Mouse (Mus musculus) cerebellum, adult 2 months (tissue): ENCODE results near the gene Hoxc5. TPM values are rescaled to one million over a fixed set of nuclear protein-coding genes. Genes with fewer than 3 reads are reported as not detected.

Source experiments
- DNase-seq, 2 experiments: peaks; one replicate each; pipeline ENCODE4 v3.0.0; 2021
- H3K27ac ChIP-seq: fragments of 200-500 bp; 2 replicates; pipeline ENCODE4 v1.5.1; 2012; ENCODE audit warnings: low read length, control low read depth, inconsistent platforms; ENCODE audit not compliant: insufficient read depth
- H3K27me3 ChIP-seq: fragments of 200-500 bp; 2 replicates; pipeline ENCODE4 v1.6.1; 2012; ENCODE audit warnings: inconsistent platforms, mild to moderate bottlenecking, low read length, moderate library complexity; ENCODE audit not compliant: control insufficient read depth, insufficient read depth
- H3K4me1 ChIP-seq: fragments of 200-500 bp; 2 replicates; pipeline ENCODE4 v1.6.1; 2011; ENCODE audit warnings: low read length; ENCODE audit not compliant: control insufficient read depth, insufficient read depth
- H3K4me3 ChIP-seq: fragments of 200-500 bp; replicated peaks from 2 replicates; pipeline ENCODE3; 2011; ENCODE audit warnings: mild to moderate bottlenecking, low read depth, low read length, control low read depth; ENCODE audit not compliant: insufficient read depth
- CTCF ChIP-seq: fragments of 200-500 bp; IDR thresholded peaks from 2 replicates; pipeline ENCODE4 v1.5.1; 2011; ENCODE audit warnings: low read depth, mild to moderate bottlenecking, control low read depth, low read length, moderate library complexity, borderline replicate concordance; ENCODE audit not compliant: insufficient read depth
- POLR2A ChIP-seq: fragments of 200-500 bp; IDR thresholded peaks from 2 replicates; pipeline ENCODE4 v1.6.1; 2011; ENCODE audit warnings: low read length, control low read depth, borderline replicate concordance; ENCODE audit not compliant: insufficient read depth
- WGBS: fragments of 180-500 bp; shearing (Covaris S2); methylation state at CpG from one replicate; pipeline ENCODE4 v1.1.7; 2018; 5-methylcytosine and 5-hydroxymethylcytosine counted together
- polyA plus RNA-seq: library from polyadenylated mRNA; depleted of rRNA; stranded (reverse); fragments of >200 nt; gene quantifications from 2 replicates; pipeline ENCODE4 v1.2.3, GENCODE M21; 2012

The Hoxc5 gene
- polyA plus RNA-seq, 1 experiment: 2.2 TPM

DNA sequence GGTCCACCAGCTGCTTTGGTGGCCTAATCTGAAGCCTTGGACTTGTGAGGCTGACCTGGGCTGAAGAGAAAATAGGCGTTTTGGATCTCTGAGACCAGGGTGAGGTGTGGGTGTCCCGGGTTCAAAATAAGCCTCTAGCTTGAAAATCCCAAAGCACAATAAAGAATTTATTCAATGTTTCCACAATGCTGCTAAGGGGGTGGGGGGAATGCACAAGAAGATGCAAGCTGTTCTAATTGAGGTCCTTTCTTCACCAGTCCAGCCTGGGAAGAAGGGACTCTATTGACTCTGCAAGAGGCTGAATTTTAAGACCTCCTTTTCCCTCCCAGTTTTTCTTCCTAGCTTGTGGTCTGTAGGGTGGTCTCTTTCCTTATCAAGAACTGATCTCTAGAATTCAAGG is 16.4 kb upstream of the Hoxc5 start:
- WGBS: 17% methylated on average over 2 of the region's 2 CpGs
- no peak for DNase-seq
- no peak overlapping the region for H3K4me3 ChIP-seq
- TF ChIP-seq POLR2A: no peak
- TF ChIP-seq CTCF: no peak
- H3K27ac ChIP-seq: no peak overlapping the region
- no peaks in the 10 kb centered on the region for H3K4me1 ChIP-seq
- peaks cover 12% of the 10 kb centered on the region; the same call in 1 of the 2 replicates for H3K27me3 ChIP-seq

DNA sequence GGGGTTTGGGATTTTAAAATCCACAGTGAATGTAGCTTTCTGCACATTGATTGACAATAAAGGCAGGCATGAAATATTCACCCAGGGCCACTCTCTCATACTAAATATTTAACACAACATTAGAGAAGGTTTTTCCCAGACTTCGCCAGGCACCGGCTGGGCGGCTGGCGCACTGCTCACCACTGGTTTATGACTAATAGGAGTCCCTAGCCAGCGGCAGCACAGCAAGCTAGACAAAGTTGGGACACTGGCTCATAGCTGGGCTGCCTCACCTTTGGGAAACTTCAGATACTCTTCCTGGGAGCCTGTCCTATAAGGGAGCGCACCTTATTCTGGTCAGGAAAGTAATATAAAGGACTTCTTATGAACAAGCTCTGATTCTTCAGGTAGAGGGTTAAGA is 13.7 kb upstream of the Hoxc5 start:
- Histone ChIP-seq H3K27ac (no peak overlapping the region), H3K4me1 (no peaks in the 10 kb centered on the region), H3K4me3 (no peak overlapping the region), H3K27me3 (peaks cover 14% of the 10 kb centered on the region; the same call in 1 of the 2 replicates)
- 6% methylated on average over 6 of the region's 6 CpGs for WGBS
- DNase-seq: no peak
- no peak for TF ChIP-seq CTCF
- TF ChIP-seq POLR2A: no peak

DNA sequence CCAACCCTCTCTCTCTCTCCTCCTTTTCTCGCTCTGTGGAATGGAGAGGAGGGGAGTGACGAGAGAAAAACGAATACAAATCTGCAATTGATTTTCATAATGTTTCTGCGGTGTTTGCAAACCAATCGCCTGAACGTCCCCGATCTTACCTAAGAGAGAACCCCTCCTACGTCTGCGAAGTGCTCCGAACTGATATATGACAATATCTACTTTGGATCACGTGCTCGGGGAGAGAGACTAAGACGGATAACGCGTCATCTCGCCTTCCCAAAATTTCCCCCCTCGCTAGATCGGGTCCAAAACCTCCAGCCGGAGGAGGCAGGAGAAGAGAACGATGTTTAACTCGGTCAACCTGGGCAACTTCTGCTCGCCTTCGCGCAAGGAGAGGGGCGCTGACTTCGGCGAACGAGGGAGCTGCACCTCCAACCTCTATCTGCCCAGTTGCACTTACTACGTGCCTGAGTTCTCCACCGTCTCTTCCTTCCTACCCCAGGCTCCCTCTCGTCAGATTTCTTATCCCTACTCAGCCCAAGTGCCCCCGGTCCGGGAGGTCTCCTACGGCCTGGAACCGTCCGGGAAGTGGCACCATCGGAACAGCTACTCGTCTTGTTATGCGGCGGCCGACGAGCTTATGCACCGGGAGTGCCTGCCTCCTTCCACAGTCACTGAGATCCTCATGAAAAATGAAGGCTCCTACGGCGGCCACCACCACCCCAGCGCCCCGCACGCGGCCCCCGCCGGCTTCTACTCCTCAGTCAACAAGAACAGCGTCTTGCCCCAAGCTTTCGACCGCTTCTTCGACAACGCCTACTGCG is 12.8 kb upstream of the Hoxc5 start, which contains the start of gene Hoxc11:
TSS of gene Hoxc11 (plus strand) at position 236 of the 815 bp plus-strand sequence.
- no peak for TF ChIP-seq POLR2A
- no peak for TF ChIP-seq CTCF
- under 1% methylated on average over 57 of the region's 57 CpGs for WGBS
- Histone ChIP-seq H3K27me3 (peaks cover 12% of the 10 kb centered on the region; the same call in 1 of the 2 replicates), H3K4me3 (no peak within 1 kb of the TSS), H3K27ac (no peak within 1 kb of the TSS), H3K4me1 (no peaks in the 10 kb centered on the region)
- DNase-seq: no peak

- Histone ChIP-seq H3K27me3 (peaks cover 11% of the 10 kb centered on the region; the same call in 1 of the 2 replicates), H3K4me3 (no peak overlapping the region), H3K4me1 (no peaks in the 10 kb centered on the region), H3K27ac (no peak overlapping the region)
- no peak for TF ChIP-seq POLR2A
- no peak for TF ChIP-seq CTCF
- WGBS: under 1% methylated on average over 28 of the region's 28 CpGs
- DNase-seq: no peak
These were observed 12.2 kb upstream of the Hoxc5 start for GRCm38 (mm10) chr15:102955007-102955382.

DNA sequence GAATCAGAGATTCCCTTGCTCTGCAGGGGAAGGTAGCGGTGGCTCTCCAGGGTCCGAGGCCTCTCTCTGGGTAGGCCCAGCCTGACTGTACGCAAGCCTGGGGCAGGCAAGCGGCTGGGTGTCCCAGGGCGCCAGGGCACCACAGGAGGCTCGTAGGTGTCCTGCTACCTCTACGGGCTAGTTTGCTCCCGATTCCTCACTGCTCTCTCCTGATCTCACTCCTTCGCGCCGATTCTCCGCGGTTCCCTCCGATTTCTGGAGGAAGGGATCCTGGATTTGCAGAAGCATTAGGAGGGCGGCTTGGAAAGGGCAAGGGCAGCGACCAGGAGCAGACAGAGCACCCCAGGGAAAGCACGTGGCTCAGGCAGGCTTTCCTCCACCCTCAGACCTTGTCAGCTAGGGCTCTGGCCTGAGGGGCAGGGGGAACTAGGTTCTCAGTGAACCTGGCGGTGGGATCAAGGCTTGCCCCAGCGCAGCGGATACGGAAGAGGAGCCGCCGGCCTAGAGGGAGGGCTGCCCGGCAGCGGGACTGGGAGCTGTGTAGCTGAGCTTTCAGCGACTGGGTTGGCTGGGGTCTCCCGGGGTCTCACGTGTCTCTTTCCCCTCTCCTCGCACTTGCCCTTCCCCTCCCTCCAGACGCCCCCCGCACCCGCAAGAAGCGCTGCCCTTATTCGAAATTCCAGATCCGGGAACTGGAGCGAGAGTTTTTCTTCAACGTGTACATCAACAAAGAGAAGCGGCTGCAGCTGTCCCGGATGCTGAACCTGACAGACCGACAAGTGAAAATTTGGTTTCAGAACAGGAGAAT is 11.2 kb upstream of the Hoxc5 start:
- Histone ChIP-seq H3K27ac (no peak overlapping the region), H3K4me3 (no peak overlapping the region), H3K4me1 (no peaks in the 10 kb centered on the region), H3K27me3 (peaks cover 11% of the 10 kb centered on the region; the same call in 1 of the 2 replicates)
- 2% methylated on average over 40 of the region's 40 CpGs for WGBS
- DNase-seq: no peak
- TF ChIP-seq POLR2A (no peak), CTCF (no peak)

DNA sequence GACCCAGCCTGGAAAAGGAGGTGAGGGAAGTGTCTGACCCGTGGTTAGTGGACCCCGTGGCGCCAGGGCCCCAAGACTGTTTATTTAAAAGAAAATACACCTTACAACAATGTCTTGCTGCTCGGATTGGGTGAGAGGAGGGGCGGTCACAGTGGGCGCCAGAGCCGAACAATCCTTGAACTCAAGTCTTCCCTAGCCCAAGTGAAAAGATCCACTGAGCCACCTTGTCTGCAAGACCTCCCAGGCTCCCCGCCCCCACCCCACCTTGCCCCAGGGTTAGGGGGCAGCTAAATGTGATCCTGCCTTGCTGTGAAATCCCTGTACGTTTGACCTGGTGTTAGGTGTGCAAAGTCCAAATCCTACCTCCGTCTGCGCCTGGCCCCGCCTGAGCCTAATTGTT is 10.3 kb upstream of the Hoxc5 start:
- DNase-seq: no peak

DNA sequence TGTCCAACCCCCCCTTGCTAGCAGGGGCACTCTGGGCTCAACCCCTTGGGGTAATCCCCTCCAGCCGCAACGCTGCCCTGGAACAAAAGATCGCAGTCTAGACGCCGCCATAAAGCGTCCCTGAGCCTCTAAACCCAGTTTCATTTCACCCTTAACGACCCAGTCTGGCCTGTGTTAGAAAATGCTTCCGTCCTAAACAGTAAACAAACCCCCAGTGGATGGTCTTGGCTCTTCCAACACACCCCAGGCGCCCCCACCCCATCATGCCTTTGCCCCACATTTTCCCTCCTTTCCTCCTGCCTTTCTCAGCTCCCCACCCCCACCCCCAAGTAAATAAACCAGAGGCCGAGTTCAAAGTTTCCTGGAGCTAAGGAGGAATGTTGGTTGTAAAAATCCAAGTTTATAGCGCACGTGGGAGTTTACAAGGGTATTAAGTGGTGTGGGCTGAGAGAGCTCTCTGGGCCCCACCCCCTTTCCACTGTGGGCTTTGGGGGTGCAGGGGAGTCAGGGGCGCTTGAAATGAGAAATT is 7.5 kb upstream of the Hoxc5 start:
- peaks cover 16% of the 10 kb centered on the region; the same call in 1 of the 2 replicates for H3K27me3 ChIP-seq
- no peak overlapping the region for H3K27ac ChIP-seq
- no peak for DNase-seq
- TF ChIP-seq CTCF: no peak
- TF ChIP-seq POLR2A: no peak
- H3K4me1 ChIP-seq: no peaks in the 10 kb centered on the region
- H3K4me3 ChIP-seq: no peak overlapping the region
- WGBS: 1% methylated on average over 13 of the region's 13 CpGs

More for the DNA sequence above, 10.3 kb upstream of the Hoxc5 start:
- H3K4me1 ChIP-seq: no peaks in the 10 kb centered on the region
- H3K27me3 ChIP-seq: peaks cover 9% of the 10 kb centered on the region; the same call in 1 of the 2 replicates
- WGBS: 2% methylated on average over 12 of the region's 12 CpGs
- TF ChIP-seq POLR2A (no peak), CTCF (no peak)
- no peak overlapping the region for H3K4me3 ChIP-seq
- H3K27ac ChIP-seq: no peak overlapping the region
